Mouse (Mus musculus) hindlimb bud, embryonic 11.5 days (tissue): ENCODE data around the gene Slc35a3.
"Not testable (repeated sequence)": the region's sequence is repeated elsewhere in the genome, so short reads cannot be mapped to it uniquely, and the experiment has no call there.

ENCODE experiments used
- DNase-seq: peaks from one replicate; pipeline ENCODE4 v3.0.0-alpha.2; 2012; ENCODE audit warnings: low read depth, low spot score; ENCODE audit errors: extremely low spot score

Gene Slc35a3

DNA sequence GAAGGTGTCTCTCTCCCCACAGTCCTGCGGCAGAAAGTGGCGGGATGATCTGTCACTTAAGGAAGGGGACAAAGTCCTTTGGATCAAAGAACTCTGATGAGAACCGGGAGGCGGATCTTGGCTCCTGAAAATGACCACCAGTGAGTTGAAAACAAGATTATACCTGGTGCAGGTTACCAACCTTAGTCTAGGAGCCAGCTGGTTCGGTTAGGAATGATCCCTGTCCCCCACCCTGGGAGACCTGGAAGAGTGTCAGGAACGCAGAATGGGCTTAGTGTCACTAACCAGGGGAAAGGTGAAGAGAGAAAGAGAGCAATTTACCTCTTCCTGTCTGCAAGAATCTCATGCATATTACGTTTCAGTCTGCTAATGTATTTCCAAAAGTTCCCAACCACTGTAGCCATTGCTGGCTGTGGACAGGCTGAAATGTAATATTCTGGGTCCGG, at the start of gene Slc35a3:
Gene Slc35a3 (minus strand): TSS at position 396 of the 446 bp plus-strand sequence.
- no peak for DNase-seq

DNA sequence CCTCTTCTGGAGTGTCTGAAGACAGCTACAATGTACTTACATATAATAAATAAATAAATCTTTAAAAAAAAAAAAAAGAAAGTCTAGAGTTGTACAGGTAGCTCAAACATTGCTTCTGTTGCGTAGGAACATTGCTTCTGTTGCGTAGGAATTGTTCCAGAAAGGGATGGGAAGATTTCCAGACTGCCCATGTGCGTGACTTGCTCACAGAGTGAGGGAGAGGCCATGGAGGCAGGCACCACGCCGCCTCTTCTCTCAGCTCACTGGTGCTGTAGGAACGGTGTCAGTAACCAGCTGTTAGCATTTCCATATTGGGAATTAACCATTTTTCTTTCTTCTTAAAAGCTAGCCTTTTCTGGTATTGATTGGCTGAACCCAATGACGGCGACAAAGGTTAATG, 40.2 kb upstream of the Slc35a3 start:
- DNase-seq = no peak

DNA sequence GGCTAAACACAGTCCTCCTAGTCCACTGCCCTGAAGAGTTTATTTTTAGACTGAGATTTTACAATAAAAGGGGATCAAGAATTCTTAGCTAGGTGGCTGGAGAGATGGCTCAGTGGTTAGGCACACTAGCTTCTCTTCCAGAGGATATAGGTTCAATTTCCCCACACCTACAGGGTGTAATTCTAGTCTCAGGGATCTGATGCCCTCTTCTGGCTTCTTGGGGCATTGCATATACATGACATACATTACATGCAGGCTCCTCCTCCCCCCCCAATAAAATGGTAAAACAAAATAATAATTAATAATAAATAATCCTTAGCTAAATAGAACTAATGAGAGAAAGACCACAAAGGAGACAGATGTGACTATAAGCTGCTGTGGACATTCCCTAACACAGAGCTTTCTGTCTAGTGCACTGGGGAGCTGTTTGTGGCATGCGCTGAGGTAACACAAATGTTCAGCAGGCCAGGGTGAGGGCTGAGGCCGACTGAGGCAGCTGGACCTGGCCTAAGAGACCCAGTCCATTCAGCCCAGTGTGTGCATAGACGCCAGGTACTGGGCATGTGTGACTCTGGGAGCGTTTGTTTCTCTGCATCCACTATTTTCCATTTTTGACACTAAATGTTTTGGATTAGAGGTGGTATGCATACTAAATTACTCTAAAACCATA, 38.7 kb upstream of the Slc35a3 start:
- peak; percentile 14 for DNase-seq

DNA sequence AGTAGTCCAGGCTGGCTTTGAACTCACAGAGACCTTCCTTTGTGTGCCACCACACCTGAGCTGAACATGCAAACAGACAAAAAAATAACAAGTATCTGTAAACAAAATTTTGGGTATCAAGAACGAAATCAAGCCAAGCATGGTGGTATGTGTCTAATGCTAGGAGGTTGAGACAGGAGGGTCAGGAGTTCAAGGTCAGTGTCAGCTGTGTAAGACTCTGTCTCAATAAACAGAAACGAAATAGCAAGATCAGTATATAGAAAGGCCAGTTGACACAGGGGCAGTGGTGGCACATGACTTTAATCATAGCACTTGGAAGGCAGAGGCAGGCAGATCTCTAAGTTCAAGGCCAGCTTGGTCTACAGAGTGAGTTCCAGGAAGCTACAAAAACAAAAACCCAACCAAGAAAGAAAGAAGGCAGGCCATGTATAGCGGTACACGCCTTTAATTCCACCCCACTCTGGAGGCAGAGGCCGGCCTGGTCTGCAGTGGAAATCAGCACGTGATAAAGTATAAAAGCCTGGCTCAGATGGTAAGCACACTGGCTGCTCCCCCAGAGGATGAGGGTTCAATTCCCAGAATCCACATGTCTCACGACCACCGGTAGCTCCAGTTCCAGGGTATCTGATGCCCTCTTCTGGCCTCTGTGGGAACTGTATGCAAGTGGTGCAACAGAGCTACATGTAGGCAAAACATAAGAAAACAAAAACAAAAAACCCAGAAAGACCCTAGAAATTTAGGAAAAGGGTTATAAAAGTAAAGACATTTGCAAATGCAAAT, 36.0 kb upstream of the Slc35a3 start:
- peak; percentile 37 for DNase-seq

DNA sequence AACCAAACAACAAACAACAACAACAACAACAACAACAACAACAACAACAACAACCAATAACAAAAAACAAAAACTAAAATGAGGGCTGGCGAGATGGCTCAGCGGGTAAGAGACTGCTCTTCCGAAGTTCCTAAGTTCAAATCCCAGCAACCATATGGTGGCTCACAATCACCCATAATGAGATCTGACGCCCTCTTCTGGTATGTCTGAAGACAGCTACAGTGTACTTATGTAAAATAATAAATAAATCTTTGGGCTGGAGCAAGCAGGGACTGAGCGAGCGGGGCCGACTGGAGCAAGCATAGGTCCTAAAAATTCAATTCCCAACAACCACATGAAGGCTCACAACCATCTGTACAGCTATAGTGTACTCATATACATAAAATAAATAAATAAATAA, 35.0 kb upstream of the Slc35a3 start:
- not testable (repeated sequence) for DNase-seq

DNA sequence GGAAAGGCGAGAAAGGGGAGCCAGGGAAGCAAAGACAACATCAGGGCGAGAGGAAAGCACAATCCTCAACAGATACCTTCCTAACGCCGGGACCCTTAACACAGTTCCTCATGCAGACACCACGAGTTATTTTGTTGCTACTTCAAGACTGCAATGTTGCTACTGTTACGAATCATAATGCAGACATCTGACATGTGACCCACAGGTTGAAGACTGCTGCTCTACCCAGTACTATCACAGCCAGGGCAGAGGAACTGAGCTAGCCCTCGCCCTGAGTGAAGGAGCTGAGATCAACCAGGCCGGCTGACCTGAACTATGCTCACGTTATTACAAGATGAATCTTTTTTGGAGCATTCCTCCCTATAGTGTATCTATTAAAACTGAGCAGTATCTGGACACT, 28.3 kb upstream of the Slc35a3 start:
- no peak for DNase-seq

DNA sequence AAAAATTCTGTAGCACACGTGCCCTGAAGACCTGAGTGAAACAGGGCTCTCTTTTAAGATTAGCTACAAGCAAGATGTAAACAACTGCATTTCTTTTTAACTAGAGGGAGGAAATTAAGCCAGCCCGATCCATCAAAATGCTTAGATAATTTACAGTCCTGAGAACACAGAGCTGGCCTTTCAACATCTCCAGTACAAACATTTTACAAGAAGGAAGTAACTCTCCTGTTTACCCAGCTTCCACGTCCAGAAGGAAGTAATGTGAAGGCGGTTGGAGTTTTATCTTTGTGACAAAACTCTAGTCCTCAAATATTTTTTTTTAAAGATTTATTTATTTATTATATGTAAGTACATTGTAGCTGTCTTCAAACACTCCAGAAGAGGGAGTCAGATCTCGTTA, 27.5 kb upstream of the Slc35a3 start:
- no peak for DNase-seq

DNA sequence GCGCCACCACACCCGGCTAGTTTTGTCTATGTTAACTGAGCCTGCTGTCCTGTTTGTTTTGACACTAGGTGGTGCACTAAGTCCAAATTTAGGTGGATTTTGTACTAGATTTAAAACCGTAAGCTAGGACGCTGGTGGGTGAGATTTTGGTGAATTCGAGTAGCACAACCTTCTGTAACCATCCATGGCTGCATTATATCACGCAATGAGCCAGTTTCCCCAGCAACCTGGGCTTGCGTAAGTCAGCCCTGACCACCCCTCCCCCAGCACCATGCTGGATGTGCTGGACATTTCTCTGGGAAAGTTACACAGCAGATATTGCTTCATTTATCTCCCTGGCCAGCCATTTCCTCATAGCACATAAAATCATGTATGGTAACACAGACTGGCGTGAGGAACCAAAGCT, 24.7 kb upstream of the Slc35a3 start:
- no peak for DNase-seq

DNA sequence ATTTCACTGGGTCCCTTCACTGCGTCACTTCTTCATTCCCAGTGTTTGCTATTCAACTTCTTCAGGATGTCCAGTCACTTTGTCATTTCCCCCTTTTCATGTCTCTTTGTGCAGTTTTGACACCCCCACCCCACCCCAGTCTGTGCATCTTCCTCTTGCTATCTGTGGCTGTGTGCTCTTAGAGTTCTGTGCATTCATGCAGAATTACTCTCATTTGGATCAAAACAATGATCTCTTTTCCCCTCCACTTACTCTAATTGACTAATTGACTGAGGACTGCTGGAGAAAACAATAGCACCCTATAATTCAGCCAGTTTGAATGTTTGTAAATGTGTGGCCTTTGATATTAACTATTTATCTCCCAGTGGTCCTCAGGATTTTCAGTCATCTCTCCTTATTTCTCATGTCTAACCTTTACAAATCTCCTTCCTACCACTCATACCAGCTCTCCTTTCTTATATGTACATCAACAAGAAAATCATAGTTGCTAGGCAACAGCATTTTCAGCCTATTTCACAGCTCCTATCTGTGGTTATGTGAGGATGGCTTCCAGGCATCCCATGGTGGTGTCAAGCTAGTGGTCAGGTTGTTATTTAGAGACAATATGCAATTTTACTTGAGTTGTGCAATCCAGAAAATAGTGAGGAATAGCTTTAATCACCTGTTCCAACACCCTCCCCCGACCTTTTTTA, 17.0 kb upstream of the Slc35a3 start:
- DNase-seq = no peak

DNA sequence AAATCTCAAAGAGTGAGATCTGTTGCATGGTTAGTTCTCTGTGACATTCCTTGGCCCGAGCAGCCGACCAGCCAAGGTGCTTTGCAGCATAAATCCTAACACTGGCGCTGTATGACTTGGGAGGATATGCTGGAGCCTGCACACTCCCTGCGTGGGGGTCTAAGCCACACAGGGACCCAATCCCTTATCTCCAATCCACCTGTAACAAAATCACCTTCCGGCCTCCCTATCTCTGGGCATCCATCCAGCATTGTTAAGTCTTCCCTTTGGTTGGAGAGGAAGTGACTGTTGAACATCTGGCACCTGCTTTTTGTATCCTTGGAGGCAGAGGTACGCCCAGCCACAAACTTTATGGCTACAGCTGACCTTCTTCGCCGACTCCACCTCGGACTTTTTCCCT, 14.2 kb upstream of the Slc35a3 start:
- DNase-seq = no peak

DNA sequence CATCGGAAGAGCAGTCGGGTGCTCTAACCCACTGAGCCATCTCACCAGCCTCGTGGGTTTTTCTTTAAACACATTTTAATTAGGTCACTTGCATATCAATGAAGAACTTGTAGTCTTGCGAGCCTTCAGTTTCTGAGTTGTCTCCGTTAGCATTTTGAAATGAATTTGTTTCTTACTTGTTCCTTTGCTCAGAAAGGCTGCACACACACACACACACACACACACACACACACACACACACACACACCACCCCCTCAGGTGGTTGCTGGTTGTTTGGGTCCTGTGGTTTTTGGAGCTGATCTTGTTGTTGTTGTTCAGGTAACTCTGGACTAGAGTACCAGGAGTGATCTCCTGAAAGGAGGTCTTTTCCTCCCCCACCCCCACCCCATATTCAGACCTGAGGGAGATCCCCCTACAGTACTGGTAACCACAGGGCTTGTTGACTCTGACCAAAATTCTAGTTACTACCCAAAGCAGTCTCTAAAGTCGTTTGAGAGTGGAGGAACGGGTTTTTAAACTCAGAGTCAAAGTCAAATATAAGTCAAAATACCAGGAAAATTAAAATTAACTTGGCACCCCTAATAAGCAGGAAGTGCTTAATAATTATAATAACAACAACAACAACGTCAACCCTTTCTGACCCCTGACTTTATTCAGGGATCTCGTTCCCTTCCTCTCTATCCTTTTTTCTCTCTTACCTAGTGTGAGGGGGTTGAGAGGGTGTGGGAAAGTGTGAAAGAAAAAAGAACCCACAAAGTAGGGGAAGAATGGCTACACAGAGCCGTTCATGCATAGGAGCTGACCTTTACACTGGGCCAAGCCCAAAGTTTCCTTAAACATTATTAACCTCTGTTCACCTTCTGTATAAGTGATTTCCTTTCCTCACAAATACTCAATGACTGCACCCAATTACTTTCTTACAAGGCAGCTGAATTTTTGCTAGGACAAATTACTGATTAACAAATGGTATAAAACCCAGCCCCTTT, 11.2 kb upstream of the Slc35a3 start:
- DNase-seq = no peak

DNA sequence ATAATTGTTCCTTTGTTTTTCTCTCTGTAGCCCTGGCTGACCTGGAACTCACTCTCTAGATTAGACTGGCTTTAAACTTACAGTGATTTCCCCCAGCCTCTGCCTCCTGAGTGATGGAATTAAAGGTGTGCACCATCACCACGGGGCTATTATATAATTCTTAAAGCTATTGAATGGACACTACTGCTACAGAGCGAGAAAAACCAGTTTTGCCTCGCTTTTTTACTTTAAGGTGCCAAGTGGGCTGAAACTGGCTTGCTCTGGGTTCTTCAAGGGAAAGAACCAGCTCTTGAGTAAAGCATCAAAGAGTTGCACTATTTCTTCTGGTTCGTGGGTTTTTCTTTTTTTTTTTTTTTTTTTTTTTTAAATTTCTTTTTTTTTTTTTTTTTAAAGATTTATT, 10.3 kb upstream of the Slc35a3 start:
- DNase-seq = no peak

DNA sequence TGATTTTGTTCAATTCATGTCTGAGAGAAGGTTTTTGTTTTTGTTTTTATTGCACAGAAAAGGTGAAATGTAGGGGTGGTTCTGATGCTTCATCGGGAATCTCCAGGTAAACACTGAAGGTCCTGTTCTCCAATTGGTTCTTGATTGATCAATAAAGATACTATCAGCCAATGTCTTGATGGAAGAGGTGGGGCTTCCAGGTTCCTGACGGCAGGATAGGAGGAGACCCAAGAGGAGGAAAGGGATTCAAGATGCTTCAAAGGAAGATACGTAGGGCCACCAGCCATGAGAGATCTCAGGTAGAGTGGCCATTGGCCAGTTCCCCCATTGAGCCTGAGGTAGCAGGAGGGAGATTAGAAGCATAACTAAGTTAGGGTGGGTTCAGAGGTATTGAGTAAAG, 6.3 kb upstream of the Slc35a3 start:
- DNase-seq = no peak

DNA sequence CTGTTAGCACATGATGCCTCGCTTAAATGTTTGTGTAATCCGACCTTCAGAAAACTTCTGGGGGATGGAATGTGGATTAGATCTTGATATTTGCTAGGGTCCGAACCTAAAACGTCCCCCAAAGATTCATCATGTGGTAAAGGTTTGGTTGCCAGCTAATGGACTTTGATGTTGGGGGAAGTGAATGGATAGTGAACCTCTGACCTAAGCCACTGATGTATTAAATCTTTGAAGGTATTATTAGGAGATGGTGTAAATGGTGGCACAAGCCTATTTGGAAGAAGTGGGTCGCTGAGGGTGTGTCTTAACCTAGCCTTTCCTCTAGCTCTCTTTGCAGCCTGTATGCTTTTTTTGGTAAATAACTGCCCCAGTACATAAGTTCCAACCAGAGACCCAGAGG, 400 bp upstream of the Slc35a3 start:
- no peak for DNase-seq

DNA sequence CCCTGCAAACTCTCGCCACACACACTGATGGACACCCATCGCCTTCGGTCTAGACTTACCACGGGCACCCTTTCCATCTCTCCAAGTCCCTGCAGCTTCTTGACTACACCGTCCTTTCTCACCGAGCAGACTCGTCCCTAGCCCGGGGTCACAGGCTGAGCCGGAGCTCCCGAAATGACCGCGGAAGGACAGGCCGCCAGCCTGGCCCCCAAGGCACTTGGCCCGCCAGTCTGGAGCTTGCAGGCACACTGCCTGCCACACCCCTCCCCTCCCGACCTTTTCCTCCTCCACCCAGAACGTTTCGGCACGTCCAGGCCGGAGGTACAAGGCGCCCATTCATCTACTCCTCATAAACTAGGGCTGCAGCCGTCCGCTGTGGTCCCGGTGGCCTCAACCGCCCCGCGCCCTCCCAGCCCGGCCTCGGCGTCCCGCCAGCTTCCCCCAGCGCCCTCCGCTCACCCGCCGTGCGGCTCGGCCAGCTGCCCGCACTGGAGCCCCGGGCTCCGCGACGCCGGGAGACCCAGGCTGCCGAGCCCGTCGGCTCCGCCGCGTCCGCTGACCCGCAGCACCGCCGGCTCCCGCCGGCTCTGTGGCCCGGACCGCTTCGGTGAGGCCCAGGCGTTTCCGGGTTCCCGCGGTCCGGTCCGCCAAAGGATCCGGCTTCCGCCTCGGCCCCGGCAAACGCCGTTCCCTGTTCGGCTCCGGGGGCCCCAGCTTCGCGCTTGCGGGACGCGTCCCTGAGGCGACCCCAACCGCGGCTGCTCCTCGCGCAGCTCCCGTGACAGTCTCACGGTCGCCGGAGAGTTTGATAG, 801 bp downstream of the Slc35a3 start:
- no peak for DNase-seq

DNA sequence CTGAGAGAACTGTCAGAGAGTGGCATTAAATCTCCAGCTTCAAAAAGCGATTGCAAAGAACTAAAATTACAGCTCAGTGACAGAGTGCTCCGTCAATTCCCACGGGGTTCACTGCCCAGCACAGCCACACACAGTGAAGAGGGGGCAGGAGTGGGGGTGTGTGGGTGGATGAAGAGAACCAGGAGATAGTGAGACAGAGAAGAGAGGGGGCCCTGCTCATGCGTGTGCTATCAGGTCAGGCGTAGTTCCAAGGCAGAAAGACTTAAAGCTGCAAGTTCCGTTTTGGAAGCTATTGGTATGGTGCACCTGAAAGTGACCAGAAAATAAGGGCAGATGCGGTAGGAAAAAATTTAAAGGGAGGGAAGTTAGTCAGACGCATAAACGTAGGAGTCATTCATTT, 1.7 kb downstream of the Slc35a3 start:
- DNase-seq = no peak

DNA sequence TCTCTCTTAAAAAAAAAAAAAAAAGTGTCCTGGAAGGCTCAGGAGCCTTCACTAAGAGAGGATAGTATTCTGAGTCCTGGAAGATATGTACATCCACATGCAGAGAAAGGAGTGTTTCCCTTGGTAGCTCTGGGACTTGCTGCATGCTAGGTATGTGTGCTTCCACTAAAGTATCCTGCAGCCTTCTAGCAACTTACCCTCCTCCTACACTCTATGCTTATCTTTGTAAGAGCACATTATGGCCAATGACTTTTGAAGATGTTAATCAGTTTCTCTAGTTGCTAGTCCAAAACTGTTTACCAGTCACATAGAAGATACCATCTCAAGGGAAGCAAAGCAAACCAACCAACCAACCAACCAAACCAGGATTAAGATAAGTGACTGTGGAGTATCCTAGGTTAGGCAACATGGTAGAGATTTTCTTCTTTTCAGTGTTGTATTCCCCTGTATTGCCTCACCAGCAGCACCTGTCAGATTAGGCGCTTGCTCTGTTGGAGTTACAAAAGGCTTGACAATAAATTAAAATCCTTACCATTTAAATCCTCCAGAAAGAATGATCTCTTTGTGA, 6.9 kb downstream of the Slc35a3 start:
- DNase-seq = no peak

DNA sequence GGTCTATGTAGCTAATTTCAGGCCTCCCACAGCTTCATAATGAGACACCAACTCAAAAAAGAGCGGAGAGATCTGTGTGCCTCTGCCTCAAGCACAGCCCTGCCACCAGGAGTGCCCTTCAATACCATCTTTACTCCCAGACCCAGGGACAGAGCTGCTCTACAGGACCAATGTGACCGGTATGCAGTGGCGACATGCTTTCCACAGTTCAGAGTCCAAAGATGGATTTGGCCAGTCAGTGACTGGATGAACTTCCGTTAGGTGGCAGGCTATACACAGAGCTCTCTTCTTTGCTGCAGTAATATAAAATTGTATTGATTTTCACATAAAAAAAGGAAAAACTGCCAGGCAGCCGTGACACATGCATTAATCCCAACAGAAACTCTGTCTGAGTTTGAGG, 8.8 kb downstream of the Slc35a3 start:
- DNase-seq = no peak

DNA sequence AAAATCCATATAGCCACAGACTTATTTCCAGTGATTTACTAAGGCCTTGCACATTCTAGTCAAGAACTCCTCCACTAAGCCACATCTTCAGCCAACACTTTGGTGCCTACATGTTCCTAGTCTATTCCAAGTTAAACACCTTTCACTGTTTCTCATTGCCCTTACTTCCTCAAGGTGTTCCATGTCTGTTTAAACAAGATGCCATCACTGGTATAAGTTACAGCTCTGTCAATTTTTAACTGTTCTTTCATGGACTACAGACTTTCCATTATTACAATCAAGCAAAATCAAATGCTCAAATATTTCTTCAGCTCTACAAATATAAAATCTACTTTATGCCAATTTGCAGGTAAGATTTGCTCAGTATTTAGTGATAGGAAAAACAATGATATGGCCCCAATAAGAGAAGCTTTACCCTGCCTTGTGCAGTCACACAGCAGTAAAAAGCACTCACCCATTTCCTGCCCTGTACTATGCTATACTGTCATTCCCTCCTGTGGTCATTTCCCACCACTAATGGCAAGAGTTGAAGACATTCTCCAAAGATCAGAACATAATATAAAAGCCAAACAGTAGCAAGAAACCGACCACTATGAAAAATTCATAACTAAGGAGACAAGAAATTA, 9.9 kb downstream of the Slc35a3 start:
- DNase-seq = no peak
